Mouse (Mus musculus) inflammation-experienced regulatory T-cells, adult 6 months (primary cell): ENCODE results near the gene Bbc3. TPM values are rescaled to one million over a fixed set of nuclear protein-coding genes. Genes with fewer than 3 reads are reported as not detected.
A peak's percentile ranks its signal among the peaks of the same experiment; 100 is the strongest.
"Not testable (repeated sequence)": the region's sequence is repeated elsewhere in the genome, so short reads cannot be mapped to it uniquely, and the experiment has no call there.

ENCODE experiments used
- ATAC-seq: one replicate; pipeline ENCODE4 v1.8.0; 2017
- polyA plus RNA-seq, 3 experiments: library from polyadenylated mRNA; unstranded; fragments of 100-300 nt; shearing (Covaris generic); gene quantifications; one replicate each; pipeline ENCODE4 v1.2.1; 2017

Gene Bbc3
- polyA plus RNA-seq, 3 experiments from 2014 or later: 0.42 to 1.5 (median 1.2) TPM

DNA sequence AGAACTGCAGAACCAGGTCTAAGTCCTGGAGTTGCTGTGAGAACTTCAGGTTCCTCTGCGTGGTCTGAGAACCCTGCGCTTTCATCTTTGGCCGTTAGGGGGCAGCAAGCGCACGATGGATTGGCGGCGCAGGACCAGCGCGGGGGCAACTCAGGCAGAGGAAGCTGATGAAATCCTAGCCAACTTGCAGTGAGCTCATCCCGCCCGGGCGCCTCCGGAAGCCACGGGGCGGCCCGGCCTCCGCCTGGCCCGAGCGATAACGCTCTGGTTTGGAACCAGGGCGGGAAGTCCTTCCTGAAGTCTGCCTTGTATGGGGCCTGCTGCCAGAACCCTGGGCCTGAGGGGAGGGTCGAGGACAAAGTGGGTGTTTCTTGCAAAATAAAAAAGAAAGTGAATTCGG, 13.4 kb upstream of the Bbc3 start:
- ATAC-seq: peak; percentile 64

DNA sequence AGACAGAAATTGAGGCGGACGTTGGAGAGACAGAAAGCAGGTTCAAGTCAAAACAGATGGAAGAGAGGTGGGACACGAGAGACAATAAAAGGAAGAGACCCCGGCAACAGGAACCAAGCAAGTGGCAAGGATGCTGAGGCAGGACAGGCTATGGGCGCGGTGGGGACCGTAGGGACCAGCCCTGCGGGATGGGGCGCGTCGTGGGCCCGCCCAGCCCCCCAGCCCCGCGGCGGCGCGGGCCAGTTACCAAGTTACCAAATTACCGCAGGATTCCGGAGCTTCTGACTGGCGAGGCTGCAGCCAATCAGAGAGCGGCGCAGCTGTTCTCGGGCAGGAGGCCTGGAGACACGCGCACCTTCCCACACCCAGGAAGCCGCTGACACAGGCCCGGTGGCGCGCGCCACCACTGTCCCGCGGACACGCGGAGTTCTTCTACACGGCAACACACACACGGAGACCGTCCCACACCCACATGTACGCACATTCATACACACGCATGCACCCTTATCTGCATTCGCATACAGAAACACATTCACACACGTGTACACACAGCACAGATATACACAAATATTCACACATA, 12.8 kb upstream of the Bbc3 start:
- peak; percentile 60 for ATAC-seq

DNA sequence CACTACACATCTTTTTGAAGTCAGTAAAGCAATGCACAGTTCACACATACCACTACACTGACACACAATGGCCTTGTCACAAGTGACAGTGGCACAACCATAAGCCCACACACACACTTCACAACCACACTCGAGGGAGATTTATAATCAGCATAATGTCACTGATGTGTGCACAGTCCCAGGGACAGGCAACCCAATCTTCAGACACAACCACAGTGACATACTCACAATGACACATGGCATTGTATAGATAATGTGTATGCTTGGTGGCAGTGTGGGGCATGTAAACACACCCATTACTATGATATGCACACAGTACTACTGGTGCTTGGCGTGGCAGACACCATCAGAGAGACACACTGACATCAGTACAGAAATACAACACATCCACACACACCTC, 12.0 kb upstream of the Bbc3 start:
- no peak for ATAC-seq

DNA sequence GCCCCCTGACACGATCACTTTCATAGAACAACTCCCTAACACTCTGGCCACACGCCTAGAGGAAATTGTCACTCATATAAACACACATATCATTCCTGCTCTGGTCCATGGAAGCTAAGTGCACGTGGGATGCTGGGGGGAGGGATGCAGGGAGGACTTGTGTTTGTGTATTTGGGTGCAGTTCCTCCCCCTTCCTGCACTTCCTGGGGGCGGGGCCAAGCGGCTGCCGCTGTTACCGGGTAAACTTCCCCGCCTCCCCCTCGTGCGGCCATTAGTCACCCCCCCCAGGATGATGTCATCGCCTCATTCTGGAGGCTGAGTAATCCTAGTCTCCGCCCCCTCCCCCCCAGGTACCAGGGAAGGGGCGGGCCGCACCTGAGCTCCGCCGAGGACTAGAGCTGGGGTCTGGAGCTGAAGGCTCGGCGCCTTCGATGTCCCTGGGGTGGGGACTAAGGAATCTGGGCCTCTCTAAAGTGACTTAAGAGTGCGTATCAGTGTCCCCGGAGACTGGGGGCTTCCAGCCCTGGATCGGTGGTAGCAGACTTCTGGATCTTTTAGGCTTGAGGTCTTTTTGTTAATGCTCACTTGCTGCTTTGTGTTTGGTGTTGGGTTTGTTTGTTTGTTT, 11.3 kb upstream of the Bbc3 start:
- peak; percentile 63 for ATAC-seq

DNA sequence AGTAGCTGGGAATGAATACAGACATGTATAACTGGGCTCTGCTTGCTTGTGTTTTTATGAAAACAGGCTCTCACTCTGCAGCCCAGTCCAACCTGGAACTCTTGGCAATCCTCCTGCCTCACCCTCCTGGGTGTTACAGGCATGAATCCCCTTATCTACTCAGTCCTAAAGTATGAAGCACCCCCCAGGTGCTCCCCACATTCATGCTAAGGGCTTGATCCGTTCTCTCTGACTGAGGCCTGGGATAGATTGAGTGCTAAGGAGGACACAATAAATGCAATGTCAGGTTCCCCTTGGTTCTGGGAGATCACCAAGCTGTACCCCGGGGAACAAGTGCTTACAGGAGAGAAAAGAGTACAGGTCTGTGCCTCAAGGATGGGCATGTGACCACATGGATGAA, 10.6 kb upstream of the Bbc3 start:
- ATAC-seq: no peak

DNA sequence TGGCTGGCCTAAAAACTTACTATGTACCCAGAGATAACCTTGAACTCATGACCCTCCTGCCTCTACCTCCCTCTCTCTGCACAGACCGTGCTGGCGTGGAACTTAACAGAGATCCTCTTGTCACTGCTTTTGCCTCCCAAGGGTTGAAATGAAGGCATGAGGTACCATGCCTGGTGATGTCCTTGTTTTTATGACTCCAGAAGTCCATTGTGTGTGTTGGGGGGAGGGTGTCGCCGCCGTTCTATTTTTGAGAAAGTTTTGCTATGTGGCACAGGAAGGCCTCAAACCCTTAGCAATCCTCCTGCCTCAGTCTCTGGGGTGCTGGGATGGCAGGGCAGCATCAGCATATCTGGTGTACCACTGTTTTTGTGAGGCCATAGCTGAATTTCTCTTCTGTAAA, 9.3 kb upstream of the Bbc3 start:
- ATAC-seq: no peak

DNA sequence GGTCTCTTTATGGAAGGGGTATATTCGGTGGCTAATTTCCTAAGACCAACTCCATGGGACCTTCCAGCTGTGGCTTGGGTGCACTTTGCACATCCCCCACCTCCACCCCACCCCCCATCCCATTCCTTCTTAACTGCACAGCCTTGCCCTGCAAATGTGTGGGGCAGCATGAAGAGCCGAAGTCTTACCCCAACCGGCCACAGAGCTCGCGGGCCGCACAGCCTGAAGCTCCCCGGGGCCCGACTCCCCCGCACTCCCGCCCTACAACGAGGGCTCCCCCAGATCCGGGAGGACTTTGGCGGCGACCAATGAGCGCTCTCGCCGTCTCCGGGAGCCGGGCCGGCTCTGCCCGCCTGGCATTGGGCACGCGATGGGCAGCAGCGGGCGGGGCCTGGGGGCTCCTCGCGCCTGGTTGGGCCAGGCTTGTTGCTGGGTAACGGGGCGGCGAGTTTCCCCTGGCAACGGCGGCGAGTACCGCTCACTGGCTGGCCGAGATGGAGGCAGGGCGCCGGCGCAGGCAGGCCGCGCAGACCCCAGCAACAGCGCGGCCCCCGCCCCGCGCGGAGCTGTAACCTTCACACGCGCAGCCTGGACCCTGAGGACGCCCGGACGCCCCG, 8.7 kb upstream of the Bbc3 start:
- peak; percentile 16 for ATAC-seq

DNA sequence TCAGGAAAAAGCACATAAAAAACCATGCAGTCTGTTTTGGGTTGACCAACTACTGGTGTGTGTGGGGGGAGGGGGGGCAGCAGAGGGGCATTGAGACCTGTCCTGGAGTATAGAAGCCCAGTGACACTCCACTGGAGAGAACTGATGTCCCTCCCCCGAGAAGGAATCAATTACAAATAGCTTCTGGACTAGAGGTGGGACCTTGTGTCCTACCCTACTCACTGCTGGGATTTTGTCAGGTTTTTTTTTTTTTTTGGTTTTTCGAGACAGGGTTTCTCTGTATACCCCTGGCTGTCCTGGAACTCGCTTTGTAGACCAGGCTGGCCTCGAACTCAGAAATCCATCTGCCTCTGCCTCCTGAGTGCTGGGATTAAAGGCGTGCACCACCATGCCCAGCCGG, 1.1 kb upstream of the Bbc3 start:
- not testable (repeated sequence) for ATAC-seq

DNA sequence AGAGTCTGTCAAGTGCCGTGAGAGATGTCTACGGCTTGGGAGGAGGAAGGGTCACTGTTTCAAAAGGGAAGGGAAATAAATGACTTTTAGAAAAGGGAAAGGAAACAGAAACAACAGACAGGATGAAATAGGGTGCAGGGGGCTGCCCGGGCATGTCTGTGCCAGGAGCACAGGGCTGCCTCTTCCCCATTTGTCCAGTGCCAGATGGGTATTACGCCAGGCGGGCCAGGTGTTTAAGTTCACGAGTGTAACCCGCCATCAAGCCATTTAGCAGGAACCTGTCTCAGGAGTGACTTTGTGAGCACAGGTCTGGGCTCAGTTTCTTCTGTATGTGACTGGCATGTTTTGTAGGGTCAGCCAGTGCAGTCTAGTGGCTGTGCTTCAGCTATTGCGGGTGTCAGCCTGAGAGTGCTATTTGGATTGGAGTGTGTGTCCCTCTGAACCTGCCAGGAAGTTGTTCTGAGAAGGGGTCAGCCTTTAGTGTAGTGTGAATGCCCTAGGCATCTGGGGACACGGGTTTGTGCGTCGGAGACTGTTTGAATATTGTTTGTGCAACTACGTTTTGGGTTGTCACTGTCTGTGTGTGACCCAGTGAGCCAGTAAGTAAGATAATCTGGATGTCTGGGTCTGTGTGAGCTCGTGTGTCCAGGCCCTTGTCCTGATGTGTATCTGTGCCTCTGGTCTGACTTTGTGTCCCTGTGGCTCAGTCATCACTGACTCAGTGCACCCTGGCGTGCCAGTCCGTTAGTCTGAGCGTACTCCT, 543 bp downstream of the Bbc3 start:
- no peak for ATAC-seq

DNA sequence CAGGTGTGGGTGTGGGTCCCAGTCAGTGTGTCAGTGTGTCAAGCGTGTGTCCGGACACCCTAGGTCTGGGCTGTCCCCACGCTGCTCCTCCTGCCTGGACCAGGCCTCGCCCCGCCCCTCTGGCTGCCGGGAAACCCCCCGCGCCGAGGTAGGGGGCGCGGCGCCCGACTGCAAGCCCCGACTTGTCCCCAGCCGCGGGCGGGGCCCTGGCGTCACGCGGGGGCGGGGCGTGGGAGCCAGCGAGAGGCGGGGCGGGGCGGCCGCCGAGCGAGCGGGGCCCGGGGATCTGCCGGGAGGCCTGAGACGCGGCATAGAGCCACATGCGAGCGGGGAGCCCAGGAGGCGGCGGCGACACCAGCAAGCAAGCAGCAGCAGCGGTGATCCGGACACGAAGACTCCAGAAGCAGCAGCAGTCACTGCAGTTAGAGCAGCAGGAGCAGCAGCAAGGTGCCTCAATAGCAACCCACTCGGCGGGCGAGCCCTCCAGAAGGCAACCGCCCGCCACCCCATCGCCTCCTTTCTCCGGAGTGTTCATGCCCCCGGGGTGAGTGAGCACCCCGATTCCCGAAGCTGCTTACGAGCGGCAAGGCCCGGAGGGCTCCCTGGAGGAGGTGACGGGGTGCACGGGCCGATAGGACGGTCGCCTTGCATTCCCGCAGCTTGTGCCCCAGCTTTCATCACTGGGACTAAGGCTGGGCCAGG, 1.3 kb downstream of the Bbc3 start:
- ATAC-seq: peak; percentile 42

DNA sequence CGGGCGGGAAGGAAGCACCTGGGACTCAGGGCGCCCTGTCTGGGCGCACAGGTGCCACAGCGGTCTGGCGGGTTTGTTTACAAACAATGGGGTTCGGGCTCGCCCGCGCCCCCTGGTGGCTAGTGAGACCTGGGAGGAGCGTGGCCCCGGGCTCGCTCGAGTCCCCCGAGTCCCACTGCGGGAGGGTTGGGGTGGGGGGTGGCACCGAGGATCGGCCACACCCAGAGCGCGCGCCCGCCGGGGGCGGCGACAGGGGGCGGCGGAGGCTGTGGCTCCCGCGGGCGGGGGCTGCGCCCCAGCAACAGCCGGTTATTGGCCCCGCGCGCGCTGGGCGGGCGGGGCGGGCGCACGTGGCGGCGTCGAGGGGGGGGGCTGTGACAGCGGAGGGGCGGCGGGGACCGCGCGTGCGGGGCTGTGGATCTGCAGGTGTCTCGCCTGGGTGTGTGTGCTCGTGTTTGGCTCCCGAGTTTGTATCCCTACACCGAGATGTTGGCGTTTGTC, 1.9 kb downstream of the Bbc3 start:
- peak; percentile 37 for ATAC-seq

DNA sequence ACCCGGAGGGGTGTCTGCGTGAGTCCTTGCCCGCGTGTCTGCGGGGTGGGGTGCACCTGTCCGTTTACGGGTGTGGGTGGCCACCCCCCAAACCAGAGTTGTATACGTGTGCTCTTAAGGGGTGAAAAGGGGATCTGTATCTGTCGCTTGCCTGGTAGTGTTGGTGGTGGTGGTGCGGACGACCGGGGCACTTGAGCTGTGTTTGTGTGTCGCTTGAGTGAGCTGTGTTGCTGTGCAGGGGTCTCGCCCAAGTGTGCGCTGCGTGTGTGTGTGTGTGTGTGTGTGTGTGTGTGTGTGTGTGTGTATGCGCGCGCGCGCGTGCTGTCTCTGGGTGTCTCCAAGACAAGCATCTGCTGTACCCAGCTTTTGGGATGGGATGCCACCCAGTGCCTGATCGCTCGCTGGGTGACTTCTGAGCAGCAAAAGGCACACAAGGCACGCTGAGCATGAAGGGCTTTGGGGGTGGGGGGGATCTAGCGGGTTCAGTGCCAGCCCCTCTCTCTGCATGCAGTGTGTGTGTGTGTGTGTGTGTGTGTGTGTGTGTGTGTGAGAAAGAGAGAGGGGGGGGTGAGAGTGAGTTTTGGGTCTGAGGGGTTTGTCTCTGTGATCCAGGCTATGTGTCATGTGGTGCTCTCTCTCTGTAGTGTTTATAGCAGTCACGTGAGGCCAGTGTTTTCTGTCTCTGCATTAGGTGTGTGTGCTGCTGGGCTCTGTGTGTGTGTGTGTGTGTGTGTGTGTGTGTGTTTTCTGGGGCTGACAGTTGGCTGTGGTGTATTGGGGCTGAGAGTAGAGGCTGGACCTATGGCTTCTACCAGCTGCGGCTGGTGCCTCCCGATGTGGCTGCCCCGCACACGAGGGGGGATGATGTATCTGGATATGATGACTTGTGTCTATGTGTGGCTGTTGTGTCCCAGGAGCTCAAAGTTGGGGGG, 2.6 kb downstream of the Bbc3 start:
- ATAC-seq: peak; percentile 38

DNA sequence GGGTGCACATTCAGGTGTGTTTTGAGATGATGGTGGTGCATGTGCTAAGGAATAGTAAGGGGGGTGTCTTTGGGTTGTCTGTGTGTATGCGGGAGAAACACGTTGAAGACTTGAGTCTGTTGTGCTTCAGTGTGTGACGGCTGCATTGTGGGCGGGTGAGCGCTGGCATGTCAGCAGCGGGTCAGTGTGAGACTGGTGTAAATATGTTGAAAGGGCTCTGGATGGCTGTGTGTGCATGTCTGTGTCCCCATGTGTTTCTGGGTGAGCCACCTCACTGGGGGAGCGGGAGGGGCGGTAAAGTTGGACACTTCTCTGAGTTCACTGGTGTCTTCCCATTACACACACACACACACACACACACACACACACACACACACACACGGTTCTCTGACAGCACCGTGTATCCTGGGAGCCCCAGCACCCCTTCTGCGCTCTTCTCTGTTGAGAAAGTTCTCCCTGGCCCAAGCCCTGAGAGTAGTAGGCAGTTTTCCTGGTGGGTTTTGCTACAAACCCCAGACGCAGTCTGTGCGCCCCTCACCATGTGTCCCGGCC, 3.3 kb downstream of the Bbc3 start:
- no peak for ATAC-seq

DNA sequence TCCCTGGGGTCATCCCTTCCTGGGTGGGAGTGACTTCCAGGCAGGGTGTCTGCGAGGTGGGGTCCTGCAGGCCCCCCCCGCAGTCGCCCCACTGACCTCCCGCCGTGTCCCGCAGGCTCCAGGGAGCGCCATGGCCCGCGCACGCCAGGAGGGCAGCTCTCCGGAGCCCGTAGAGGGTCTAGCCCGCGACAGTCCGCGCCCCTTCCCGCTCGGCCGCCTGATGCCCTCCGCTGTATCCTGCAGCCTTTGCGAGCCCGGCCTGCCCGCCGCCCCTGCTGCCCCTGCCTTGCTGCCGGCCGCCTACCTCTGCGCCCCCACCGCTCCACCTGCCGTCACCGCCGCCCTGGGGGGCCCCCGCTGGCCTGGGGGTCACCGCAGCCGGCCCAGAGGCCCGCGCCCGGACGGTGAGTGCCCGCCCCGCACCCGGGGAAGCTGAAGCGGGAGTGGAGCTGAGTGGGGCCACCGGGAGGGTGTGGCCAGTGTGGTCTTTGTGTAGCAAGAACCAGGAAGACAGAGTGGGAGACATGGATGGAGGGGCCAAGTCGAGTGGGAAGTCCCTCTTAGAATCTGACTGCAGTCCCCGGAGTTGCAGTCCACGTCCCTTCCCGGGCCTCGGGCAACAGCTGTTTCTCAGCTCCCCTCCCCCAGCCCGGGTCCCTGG, 3.9 kb downstream of the Bbc3 start:
- no peak for ATAC-seq

DNA sequence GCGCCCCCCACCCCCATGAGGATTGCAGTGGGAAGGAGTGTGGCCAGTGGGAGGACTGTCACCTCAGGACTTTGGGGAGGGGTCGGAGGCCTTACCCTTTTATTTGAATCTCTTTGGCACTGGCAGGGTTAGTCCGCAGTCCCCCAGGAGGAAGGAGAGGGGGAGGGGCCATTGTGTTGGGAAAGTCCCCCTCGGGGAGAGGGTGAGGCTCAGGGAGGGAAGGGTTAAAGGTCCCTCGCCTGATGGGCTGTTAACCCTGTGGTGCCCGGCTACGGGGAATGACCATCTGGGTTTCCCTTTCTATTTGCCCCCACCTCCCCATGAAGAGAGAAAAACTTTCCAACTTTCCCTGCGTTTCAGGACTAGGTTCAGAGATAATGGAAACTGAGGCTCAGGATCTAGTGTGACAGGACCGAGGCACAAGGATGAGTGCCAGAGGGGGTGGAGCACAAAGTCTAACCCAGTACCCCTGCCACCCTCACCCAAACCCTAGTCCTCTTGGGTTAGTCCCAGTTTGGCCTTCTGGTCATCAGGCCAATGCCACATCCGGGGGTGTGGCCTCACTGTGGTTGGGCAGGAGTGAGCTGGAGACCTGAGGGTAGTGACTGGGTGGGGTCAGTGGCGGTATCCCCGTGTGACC, 4.6 kb downstream of the Bbc3 start:
- ATAC-seq: no peak

DNA sequence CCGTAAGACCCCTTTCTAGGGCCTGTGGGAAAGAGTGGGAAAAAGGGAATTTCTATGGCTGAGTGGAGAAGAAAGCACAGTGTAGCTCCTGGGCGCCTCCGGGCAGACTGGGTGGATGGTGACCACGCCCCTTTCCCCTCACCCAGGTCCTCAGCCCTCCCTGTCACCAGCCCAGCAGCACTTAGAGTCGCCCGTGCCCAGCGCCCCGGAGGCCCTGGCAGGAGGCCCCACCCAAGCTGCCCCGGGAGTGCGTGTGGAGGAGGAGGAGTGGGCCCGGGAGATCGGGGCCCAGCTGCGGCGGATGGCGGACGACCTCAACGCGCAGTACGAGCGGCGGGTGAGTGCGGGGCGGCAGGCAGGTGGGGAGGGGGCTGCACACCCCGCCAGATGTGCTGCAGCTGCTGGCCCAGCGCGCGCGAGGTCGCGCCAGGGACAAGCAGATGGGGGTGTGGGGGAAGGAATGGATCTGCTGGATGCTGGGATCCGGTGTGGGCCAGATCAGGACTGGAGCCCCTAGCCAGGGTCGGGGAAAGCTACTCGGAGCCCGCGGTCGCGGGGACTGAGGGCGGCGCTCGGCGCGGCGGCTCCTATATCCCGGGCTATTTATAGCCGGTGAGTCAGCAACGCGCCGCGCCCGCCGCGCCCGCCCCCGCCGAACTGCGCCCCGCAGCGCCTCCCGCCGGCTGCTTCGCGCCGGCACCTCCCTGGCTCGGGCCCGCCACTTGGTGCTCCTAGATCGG, 5.5 kb downstream of the Bbc3 start:
- peak; percentile 38 for ATAC-seq

DNA sequence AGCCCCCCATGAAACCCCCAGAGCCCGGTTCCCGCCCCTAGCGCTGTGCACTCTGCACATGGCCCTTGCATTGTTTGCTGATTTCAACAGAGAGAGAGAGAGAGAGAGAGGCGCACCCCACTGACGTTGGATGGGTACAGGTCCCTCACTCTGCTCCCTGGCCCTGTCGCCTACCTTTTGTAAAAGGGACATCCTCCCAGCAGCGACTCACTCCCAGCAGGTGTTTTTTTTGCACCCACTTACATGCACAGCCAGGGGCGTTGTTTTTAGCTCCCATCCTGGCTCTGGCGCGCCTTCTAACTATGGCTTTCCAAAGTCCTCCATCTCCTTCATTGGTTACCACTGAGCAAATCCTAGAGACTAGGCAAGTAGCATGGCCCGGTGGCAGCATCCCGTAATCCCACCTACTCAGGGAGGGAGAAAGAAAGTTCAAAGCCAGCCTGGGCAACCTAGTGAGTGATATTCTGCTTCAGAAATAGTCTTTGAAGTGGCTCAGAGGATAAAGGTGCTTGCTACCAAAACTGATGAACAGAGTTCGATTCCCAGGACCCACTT, 6.1 kb downstream of the Bbc3 start:
- ATAC-seq: no peak

DNA sequence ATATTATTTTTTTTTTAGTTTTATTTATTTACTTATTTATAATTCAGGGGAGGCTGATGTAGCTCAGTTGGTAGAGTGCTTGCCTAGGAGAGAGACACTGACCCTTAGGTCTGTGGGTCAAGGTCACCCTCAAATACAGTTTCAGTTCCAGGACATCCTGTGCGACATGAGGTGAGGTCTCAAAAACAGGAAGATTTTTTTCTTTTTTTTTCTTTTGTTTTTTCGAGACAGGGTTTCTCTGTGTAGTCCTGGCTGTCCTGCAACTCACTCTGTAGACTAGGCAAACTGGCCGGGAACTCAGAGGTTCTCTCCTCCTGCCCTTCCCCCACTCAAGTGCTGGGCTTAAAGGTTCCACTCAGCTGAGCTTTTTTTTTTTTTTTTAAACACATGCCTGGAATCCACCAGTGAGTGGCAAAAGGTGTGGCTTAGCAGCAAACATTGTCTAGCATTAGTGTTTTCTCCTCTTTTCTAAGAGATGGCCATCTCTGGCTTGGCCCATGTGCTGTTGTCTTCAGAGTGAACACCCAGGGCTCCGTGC, 7.1 kb downstream of the Bbc3 start:
- ATAC-seq: no peak

DNA sequence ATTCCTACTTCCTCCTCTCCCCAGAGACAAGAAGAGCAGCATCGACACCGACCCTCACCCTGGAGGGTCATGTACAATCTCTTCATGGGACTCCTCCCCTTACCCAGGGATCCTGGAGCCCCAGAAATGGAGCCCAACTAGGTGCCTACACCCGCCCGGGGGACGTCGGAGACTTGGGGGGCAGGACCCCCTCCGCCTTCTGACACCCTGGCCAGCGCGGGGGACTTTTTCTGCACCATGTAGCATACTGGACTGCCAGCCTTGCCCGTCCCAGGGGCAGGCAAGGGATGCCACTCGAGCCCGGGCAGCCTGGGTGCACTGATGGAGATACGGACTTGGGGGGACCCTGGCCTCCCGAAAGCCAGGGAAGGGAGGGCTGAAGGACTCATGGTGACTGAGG, 8.9 kb downstream of the Bbc3 start:
- ATAC-seq: no peak
